Mouse (Mus musculus) liver, postnatal 0 days (tissue): Measurements from ENCODE around the gene Cd101.

Experiments
- CTCF ChIP-seq: sonication (generic); IDR thresholded peaks from 2 replicates; pipeline ENCODE4 v1.5.1; 2016; ENCODE audit warnings: antibody characterized with exemption, low read depth
- EP300 ChIP-seq: IDR thresholded peaks from 2 replicates; pipeline ENCODE4 v1.6.1; 2016; ENCODE audit warnings: antibody characterized with exemption, low read depth, mild to moderate bottlenecking

- TF ChIP-seq CTCF (no peak), EP300 (no peak)
These were observed 39.3 kb upstream of the Cd101 start for GRCm38 (mm10) chr3:101068701-101069100.
